Mouse (Mus musculus): ENCODE data around the gene Hmgb1.

The Hmgb1 gene

DNA sequence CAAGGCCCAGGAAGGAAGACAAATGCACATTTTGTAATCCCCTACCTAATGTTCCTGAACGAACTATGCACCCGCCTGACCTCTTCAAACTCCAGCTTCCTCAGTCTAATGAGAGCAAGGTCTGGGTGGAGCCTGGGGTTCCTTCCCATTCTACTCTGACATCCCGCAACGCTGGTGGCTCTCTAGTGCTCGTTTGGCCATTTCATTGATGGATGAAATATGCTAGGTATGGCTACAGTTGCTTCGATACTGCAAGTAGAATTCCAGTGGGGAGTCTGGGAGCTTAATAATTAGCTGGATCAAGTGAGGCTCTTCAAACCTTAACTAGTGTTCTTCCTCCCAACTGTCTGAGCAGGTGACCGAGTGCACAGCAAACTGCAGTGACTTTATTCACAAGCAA lies 163.2 kb downstream of the Hmgb1 start:
- DNase-seq (ENCODE audit: low read depth, low spot score): no peak

DNA sequence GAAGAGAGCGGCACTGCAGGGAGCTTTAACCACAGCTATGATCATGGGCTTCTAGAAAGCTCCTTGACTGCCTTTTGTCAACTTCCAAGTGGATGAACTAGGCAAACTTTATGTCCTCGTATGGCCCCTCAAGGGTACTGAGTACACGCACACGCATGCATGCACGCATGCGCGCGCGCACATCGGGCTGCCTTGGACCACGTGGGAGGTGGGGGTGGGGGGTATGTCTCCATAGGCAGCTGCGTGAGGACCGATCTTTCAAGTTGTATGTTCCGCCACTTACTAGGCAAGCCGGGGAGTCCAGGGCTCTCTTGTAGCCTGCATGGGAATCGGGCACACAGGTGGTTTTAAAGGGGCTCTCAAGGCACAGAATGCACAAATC lies 163.6 kb downstream of the Hmgb1 start:
- DNase-seq (ENCODE audit: low read depth, low spot score): no peak

DNA sequence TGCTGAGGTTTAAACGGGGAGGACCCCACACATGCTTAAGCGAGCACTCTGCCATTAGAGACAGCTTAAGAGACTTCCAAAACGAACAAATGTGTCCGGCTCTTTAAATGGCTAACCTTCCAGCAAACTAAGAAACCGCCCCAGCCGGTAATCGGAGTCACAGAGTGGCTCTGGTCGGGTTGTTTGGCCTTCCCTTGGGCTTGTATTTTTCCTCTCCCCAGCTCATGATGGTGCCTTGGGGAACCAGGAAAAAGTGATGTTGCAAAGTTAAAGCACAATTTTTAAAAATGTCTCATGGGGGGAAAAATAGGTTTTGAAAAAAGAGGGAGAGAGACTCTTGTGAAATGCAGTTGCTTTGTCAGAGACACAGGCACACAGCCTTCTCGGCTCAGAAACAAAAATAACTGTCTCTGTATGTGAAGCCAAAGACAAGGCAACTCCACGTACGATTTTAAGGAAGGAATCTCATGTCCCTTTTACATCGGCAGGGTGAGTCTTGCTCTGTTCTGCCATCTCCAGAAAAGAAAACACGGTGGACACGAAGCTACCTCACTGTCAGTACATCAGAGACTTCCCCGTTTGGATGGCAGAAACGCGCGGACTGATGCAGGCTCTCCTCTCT lies 164.1 kb downstream of the Hmgb1 start:
- no peak for DNase-seq (ENCODE audit: low read depth, low spot score)

DNA sequence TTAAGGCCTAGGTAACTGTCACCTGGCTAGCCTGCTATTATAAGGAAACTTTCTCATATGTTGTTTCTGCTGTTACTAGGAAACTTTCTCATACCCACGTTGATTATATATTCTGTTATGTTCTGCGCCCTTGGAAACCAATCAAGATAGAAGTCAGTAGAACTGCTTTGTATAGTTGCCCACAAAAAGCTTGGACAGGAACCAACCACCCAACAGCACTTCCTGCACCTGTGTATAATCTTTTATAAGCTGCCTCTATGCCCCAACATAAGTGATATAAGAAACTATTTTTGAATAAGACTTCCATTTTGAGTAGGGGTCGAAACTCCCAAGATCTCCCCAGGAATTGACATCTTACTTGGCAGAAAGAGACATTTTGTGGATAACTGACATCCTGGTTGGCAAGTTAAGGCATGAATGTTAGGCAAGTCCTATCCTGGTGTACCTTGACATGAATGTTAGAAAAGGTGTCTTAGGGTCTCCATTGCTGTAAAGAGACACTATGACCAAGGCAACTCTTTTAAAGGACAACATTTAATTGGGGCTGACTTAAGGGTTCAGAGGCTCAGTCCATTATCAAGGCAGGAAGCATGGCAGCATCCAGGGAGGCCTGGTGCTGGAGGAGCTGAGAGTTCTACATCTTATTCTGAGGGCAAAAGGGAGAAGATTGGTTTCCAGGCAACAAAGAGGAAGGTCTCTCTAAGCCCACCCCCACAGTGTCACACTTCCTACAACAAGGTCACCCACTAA lies 166.4 kb downstream of the Hmgb1 start:
- no peak for DNase-seq (ENCODE audit: low read depth, low spot score)

DNA sequence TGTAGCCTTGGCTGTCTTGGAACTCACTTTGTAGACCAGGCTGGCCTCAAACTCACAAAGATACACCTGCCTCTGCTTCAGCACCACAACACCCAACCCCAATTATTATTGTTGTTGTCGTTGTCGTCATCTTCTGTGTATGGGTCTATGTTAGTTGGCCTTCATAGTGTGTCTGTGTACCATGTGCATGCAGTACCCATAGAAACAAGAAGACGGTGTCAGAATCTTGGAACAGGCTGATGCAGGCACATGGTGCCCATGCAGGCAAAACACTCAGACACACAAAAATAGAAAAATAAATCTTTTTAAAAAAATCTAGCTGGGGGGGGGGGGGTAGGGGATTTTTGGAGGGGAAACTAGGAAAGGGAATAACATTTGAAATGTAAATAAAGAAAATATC lies 167.1 kb downstream of the Hmgb1 start:
- no peak for DNase-seq (ENCODE audit: low read depth, low spot score)

DNA sequence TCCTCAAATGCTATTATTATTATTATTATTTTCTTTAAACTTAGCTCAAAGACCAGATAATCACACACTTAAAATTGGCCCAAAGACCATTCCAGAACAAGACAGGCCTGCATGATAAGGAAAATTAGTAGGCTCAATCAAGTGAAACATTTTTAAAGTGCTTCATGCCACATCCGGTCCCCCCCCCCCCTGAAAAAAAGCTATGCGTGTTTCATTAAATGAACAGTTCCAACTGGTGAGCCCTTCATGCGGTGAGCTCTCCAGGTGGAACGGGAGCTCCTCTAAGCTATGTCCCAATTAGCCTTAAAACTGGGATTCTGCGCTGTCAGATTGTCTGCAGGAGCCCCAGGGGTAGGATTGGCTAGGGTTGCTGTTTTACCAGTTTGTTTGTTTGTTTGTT lies 168.0 kb downstream of the Hmgb1 start:
- DNase-seq (ENCODE audit: low read depth, low spot score): no peak

DNA sequence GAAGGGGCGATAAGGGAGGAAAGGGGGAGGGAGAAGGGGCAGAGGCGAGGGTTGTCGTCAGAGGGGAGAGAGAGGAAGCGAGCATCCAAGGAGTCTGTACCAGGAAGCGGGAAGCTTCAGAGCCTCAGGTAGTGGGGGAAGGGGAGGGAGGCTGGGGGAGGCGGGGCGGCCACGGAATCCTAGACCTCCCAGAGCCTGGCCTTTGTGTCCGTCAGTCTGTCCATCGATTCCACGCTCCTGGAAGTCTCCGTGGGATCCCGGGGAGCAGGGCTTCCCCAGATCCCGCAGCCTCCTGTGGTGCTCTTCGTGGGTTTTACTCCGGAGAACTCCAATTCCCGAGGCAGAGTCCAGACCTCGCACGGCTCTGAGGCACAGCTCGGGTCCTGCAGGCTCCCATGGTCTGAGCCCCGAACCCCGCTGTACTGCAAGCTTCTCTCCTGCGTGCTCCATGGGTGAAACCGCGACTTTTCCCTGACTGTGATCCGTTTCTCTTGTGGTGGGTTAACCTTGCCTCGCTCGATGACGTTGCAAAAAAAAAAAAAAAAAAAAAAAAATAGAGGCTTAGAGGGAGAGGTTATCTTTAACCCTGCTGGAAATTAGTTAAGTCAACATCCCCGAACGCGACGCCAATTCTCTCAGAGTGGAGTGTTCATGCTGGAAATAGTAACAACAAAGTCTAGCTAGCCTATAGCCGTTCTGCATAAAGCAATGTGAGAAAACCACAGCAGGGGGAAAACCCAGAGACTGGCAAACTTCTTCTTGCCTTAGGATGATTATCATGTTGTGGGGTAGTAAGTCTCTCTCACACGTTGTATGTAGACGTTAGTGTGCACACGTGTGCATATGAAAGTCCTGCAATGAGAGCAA lies 168.7 kb downstream of the Hmgb1 start:
- no peak for DNase-seq (ENCODE audit: low read depth, low spot score)

DNA sequence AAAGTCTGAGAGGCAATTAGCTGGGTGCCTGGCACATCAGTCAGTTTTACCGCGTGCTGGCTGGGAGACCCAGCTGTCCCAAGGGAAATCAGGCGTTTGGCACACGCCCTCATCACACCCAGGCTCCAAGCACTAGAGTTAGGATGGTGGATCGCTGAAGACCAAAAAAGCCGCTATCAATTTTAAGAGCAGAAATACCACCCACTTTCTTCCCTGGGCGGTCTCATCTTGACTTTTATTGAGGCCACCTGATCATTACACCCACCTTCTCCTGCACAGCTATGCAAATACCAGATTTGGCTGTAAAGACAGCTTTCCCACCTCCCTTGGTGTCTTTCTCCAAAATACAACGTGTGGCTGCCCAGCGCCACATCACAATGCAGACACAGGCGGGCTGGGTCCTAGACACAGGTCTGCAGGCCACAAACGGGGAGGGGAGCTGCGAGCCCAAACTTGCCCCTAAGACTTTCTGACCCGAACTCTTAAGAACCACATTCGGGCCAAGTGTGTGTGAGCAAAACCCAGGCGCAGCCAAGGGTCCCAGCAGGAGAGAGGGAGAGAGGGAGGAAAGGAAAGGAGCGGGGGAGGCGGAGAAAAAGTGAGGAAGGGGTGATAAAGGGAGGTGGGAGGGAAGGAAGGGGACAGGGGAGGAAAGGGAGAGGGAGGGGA lies 169.6 kb downstream of the Hmgb1 start:
- no peak for DNase-seq (ENCODE audit: low read depth, low spot score)

DNA sequence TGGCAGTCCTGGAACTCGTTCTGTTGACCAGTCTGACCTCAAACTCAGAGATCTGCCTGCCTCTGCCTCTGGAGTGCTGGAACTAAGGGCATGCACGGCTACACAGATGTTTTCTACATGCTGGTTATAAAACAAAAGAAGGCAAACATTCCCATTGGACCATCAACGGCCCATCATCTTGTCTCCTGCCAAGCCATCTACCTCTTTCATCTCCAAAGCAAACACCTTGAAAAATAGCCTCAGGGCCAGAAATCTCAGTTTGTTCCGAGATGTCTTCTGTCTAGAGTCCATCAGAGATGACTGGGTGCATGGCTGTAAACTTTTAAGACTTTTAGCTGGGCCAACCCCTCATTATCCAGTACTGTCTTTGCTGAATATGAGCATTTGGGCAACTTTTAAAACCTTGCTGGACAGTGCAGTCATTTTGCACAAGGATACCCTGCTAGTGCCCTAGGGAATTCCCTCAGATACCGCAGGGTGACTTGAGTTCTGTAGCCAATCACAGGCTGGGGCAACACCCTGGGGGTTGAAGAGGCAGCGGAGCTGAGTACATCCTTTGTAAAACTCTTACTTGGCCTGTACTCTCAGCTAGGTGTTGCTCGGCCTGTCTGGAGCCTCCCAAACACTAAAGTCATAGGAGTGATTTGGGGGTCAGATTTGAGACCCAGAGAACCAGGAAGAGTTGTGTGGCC lies 170.3 kb downstream of the Hmgb1 start:
- no peak for DNase-seq (ENCODE audit: low read depth, low spot score)

DNA sequence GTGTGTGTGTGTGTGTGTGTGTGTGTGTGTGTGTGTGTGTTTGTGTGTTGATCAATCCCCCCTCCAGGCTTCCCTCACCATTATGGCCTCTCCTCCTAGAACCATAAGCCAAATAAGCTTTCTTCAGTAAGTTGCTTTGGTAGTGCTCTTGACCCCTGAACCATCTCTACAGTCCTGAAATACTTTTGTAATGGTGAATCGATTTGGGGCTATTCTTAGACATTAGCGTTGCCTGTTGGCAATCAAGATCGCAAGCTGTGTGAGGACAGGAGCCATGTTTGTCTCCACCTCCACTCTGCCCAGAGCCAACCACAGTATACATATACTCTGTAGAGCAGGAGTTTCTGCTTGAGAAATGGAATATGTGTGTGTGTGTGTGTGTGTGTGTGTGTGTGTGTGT lies 175.2 kb downstream of the Hmgb1 start:
- DNase-seq (ENCODE audit: low read depth, low spot score): no peak

DNA sequence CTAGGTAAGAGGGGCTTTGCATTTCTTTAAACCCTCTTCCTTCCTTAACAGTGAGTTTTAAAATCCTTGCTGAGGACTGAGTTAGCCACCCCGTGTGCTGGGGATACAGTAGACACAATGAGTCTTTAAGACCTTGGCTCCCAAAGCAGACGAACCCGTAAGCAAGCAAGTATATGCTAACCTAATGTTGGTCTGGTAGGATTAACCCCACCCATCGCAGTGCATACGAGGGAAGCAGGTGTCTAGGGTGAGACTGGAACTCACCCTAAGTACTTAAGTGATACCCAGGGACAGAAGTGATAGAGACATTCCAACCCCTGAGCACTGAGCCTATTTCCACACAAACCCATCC lies 177.0 kb downstream of the Hmgb1 start:
- DNase-seq (ENCODE audit: low read depth, low spot score): no peak

DNA sequence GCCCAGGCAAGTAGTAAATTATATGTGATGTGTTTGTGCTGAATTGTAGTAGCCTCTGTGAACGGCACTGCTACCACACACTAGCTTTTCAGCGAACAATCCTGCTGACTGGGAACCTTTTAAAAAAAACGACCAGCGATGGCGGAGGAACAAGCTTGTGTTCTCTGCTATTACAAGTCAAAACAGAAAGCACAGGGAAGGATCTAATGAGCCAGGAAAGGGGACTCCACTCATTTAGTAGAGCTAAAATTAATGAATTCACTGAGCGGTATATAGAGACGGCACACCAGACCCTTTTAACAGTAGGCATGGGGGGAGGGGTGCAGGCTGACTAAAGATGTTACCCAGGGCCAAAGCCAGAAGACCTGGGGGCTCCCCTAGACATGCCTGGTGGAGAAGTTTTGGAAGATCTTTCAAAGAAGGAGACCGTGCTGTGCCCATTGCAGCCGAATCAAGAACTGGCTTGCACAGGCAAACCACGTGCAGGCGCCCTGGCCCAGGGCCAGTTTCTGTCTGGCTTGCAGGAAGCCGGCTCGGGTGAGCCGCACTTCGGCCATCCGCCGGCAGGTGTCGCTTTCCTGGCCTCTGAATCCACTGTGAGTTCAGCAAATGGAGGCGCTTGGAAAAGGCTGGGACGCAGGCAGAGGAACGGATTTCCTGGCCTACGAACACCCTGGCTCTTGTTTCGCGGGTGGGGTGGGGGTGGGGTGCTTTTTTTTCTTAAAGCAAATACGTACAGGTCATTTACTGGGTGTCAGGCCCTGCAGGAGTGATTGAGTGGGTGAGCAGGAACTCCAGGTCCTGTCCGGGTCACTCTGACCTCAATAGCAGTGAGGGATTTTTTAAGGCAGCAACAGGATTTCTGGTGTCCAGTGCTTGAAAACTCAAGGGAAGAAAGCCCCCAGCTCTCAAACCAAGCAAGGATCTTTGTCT lies 177.7 kb downstream of the Hmgb1 start:
- peak; percentile 96 for DNase-seq (ENCODE audit: low read depth, low spot score)

DNA sequence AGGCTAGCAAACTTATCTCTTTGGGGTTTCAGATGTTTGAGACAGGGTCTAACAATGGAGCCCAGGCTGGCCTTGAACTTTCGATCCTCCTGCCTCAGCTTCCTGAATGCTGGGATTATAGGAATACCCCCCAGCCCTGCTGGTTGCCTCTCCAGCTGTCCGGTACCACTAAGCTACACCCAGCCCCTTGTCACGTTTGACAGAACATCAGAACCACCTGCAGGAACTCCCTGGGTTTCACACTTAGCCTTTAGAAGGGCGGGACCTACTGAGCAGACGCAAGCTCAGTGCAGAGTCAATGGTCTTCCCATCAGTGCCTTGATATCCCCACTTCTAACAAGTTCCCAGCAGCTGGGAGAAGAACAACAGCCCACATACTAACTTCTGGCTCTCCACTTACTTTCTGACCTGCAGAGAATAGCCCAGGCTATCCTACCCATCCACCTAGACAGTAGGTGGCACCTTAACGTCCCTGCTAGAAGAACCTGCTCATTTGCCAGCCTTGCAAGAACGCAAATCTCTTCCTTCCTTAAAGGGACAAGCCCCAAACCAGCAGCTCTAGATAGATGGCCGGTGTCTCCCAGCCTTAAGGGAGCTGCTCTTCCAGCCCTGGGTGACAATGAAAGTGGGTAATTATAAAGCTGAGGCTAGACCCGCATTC lies 178.5 kb downstream of the Hmgb1 start:
- no peak for DNase-seq (ENCODE audit: low read depth, low spot score)

DNA sequence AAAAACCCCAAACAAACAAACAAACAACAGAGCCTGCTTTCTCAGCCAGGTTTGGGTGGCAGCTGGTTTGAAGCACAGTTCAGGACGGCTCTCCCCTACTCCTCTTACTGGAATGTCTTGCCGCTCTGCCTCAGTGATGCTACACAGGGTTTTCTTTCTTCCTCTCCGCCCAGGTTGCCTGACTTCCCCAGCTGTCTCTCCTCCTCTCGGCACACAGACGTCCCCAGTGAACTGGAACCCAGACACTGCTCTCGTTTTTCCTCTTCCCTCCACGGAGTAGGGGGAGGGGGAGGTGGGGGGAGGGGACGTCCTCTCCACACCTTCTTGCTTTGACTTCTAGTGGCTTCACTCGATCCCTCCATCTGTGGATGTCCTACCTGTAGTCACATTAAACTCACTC lies 179.2 kb downstream of the Hmgb1 start:
- DNase-seq (ENCODE audit: low read depth, low spot score): no peak

DNA sequence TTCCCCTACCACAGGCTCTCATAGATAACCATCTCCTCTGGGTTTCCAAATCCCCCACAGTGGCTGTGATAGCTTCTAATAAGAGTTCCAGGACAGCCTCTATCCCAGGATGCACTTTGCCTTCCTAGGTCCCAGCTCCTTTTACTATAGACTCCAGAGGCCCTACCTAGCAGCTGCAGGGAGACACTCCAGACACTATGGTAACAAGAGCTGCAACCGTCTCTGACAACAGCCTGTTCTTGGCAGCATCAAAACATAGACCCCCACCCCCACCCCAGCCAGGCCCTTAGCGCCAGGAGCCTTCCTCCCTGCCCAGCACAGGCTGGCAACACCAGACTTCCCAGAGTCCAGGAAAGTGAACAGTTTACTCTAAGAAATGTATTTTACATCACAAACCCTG lies 181.2 kb downstream of the Hmgb1 start:
- no peak for DNase-seq (ENCODE audit: low read depth, low spot score)

DNA sequence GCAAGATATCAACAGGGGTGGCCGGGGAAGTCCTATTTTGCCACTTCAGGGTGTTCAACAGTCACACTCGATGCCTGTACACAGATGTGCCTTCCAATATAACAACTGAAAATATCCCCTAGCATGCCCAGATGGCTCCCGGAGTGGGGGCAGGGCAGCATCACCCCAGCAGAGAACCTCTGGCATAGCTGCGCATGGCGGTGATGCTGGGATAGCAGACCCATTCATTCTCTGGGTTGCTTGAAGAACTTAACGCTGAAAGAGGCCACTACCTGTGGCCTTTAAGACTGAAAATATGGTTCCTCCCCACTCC lies 181.5 kb downstream of the Hmgb1 start:
- no peak for DNase-seq (ENCODE audit: low read depth, low spot score)

DNA sequence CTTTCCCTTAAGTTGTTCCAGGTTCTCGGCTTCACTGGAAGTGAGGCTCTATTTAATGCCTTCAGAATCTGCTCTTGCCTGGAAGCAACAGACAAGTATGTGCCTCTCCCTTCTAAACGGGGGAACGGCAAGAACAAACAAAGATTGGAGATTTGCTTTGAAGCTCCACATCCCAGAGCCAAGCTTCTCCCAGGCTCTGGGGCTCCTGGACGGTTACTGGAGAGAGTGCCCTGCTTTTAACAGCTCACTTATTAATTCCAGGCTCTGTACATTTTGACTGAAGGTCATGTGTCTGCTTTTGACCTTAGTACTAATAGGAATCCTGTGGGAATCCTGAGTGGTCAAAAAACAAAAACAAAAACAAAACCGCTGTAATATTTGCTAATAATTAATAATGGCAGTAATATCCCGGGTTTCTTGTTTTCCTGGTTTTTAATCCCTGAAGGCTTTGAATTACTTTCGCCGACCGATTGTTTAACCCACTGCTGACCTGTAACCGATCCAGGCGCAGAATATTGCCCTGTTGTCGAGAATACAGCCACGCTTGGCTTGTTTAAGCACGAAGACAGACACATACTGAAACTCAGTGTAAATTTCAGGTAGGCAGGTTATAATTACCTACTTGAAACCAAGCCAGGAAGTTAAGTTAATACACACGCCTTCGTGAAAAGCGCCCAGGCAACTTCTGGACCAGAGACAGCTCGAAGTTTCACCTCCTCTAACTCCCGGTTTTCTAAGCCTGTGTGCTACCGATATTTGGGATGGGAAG lies 182.1 kb downstream of the Hmgb1 start:
- DNase-seq (ENCODE audit: low read depth, low spot score): no peak

DNA sequence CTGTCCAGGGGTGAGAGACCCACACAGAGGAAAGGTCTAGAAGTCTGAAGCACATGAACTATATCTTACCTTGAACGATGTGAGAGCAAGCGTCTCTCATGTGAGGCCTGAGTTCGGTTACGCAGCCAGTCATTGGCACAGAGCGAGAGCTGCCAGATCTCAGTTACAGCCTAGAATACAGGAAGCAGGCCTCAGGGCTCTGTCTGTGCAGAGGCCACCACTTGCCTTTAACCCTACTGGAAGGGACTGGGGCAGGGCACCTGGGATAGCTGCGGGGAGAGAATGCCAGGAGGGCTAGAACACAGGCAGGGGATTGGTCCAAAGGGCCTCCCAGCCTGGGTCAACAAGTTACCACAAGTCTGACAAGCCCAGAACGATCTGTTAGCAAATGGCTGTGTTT lies 184.5 kb downstream of the Hmgb1 start:
- no peak for DNase-seq (ENCODE audit: low read depth, low spot score)

DNA sequence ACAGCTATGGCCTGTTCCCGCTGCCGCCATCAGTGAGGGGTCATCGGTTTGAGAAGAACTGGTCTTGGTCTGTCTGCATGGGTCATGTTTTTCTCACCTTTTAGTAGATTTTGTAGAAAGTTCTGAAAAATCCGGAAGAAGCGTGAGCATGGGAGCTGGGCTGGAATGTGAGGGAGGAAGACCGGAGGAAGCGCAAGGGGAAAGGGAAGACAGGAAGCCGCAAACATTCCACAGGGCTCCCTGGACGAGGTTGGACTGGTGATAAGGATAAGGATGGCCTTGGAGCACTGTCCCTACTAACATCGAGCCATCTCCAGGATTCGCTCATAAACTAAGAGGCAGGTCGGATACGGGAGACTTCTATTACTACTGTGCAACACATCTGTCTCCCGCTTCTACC lies 185.8 kb downstream of the Hmgb1 start:
- DNase-seq (ENCODE audit: low read depth, low spot score): no peak

DNA sequence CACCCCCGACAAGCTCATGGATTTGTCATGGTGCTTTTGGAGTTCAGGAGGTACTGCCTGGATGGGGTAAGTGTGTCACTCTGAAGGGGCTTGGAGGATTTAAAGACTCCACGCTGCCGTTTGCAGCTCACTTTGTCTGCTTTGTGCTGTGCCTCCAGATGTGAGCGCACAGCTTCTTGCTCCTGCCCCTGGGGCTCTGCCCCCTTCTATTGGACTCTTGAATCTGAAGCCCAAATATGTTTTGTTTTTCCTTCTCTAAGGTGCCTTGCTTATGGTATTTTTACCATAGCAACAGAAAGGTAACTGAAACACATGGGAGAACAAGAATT lies 187.6 kb downstream of the Hmgb1 start:
- DNase-seq (ENCODE audit: low read depth, low spot score): no peak

All from retina, postnatal 7 days (tissue).